Mouse (Mus musculus): ENCODE measurements at regions not wholly inside any gene's neighbourhood (a gene's known extent, or its start where the extent isn't known, plus 50 kb on each side); places are given as distances from the start of the nearest gene placed in this dataset.

DNA sequence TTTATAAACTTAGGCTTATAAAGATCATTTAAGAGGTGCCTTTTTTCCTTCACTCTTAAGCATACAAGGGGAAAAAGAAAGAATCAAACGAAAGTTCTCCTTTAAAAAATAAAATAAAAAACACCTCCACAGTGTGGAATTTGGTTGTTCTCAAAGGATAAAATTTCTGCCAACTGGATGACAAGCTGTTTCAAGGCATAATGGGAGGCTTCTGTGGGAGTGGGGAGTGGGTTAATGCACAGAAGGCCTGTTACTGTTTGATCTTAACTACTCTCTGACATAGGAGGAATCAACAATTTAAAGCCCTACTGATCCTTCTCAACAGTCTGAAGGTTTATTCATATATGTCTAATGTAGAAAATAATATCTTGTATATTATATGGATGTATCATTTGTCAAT lies 99.2 kb upstream of the Usp25 start:
- TF ChIP-seq ZNF384 (IDR thresholded peaks at IDR 0.05; ENCODE audit: low read depth, low read length) (no peak), MAFK (IDR thresholded peaks at IDR 0.05; ENCODE audit: insufficient read depth, low read depth, low read length) (no peak), CHD2 (IDR thresholded peaks at IDR 0.05; ENCODE audit: low read depth, low read length) (no peak), HCFC1 (IDR thresholded peaks at IDR 0.05; ENCODE audit: borderline replicate concordance, insufficient read depth, low read length) (no peak), ZC3H11A (IDR thresholded peaks at IDR 0.05; ENCODE audit: borderline replicate concordance, low read depth, low read length) (no peak)
- in situ Hi-C loops (cut with MboI; ENCODE audit: low sequenced_read_pairs in 2 of 2, unreplicated experiment in 2 of 2) = loop anchor here in 1 of 2 experiments (25.0 kb wide), 1 partner anchor 1227 kb away; no protein-coding TSS in a partner anchor

DNA sequence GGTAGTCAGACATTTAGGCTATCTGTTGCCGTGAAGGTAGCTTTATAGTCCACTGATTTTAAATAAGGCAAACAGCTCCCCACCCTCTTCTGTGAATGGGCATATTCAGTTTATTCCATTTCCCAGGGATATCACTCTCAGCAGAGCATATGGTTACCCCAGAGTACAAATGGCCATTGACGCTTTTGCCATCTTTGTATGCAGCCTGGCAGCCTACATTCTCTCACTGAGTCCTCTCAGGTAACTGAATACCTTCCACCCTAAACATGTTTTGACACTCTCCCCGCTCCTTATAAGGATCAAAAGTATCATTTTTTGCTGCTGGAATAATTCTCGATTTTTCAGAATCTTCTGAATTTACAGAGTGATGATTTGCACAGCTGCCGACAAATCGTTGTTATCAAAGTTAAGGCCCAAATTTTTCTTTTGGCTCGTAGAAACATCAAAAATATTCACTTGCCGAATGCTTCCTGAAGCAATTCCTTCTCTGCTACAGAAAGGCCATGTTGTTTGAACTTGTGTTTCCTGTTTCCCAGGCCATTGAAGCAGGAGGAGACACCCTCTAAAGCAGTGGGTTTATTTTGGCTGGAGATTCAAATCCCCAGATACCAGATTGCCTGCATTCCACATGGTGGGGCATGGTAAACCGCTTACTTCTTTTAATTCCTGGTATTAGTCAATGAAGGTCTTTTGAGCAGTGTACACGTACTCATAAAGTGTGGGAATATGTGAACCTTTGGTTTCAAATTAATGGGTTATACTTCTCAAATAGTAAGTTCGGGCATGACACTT lies 108.1 kb upstream of the Usp25 start:
- no peak overlapping the region for H3K4me3 ChIP-seq (ENCODE audit: insufficient read depth in 1 of 2, low read depth in 1 of 2, low read length in 2 of 2, poor library complexity in 1 of 2, severe bottlenecking in 1 of 2)
- no peaks in the 10 kb centered on the region for H3K9me3 ChIP-seq (ENCODE audit: control insufficient read depth, insufficient read depth, low read depth, low read length)
- no peak for TF ChIP-seq CHD2 (IDR thresholded peaks at IDR 0.05; ENCODE audit: low read depth, low read length)
- TF ChIP-seq HCFC1 (IDR thresholded peaks at IDR 0.05; ENCODE audit: borderline replicate concordance, insufficient read depth, low read length) = no peak
- TF ChIP-seq MAFK (IDR thresholded peaks at IDR 0.05; ENCODE audit: insufficient read depth, low read depth, low read length) = no peak
- no peak for TF ChIP-seq ZNF384 (IDR thresholded peaks at IDR 0.05; ENCODE audit: low read depth, low read length)
- no peak for TF ChIP-seq ZC3H11A (IDR thresholded peaks at IDR 0.05; ENCODE audit: borderline replicate concordance, low read depth, low read length)
- H3K27ac ChIP-seq (ENCODE audit: insufficient read depth, low read depth, low read length, poor library complexity, severe bottlenecking) = no peak overlapping the region
- H3K4me1 ChIP-seq (ENCODE audit: control insufficient read depth in 2 of 2, insufficient read depth in 2 of 2, low read length in 2 of 2, poor library complexity in 1 of 2) = no peaks in the 10 kb centered on the region
- in situ Hi-C loops (cut with MboI; ENCODE audit: low sequenced_read_pairs in 2 of 2, unreplicated experiment in 2 of 2) = loop anchor here in 1 of 2 experiments (25.0 kb wide), 1 partner anchor 1218 kb away; no protein-coding TSS in a partner anchor
- H3K9ac ChIP-seq (ENCODE audit: insufficient read depth, low read depth, low read length, poor library complexity, severe bottlenecking) = no peak overlapping the region
- no peak for DNase-seq (ENCODE audit: low read depth, low spot score)
- no peaks in the 10 kb centered on the region for H3K36me3 ChIP-seq (ENCODE audit: control insufficient read depth, insufficient read depth, low read length, poor library complexity, severe bottlenecking)

More for the DNA sequence above, 99.2 kb upstream of the Usp25 start:
- Histone ChIP-seq H3K4me1 (ENCODE audit: control insufficient read depth in 2 of 2, insufficient read depth in 2 of 2, low read length in 2 of 2, poor library complexity in 1 of 2) (no peaks in the 10 kb centered on the region), H3K27ac (ENCODE audit: insufficient read depth, low read depth, low read length, poor library complexity, severe bottlenecking) (no peak overlapping the region), H3K9ac (ENCODE audit: insufficient read depth, low read depth, low read length, poor library complexity, severe bottlenecking) (no peak overlapping the region), H3K36me3 (ENCODE audit: control insufficient read depth, insufficient read depth, low read length, poor library complexity, severe bottlenecking) (no peaks in the 10 kb centered on the region), H3K4me3 (ENCODE audit: insufficient read depth in 1 of 2, low read depth in 1 of 2, low read length in 2 of 2, poor library complexity in 1 of 2, severe bottlenecking in 1 of 2) (no peak overlapping the region), H3K9me3 (ENCODE audit: control insufficient read depth, insufficient read depth, low read depth, low read length) (peaks cover 8% of the 10 kb centered on the region)
- DNase-seq (ENCODE audit: low read depth, low spot score) = no peak

DNA sequence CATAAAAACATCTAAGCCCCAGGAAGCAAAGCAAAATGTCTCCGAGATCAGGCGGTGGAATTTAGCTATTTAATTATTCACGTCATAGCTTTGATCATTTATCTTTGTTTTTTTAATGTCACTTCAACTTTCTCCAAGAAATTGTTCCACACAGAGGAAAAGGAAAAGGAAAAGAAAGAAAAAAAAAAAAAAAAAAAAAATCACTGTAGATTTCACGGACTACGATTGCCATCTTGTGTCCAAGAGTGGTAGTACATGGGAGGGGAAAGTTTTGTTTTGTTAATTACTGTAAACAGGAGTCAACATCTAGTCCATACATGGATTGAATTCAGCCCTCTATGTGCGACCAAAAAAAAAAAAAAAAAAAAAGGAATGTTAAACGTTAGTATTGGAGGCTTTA lies 114.4 kb upstream of the Usp25 start:
- Histone ChIP-seq H3K4me1 (ENCODE audit: control insufficient read depth in 2 of 2, insufficient read depth in 2 of 2, low read length in 2 of 2, poor library complexity in 1 of 2) (no peaks in the 10 kb centered on the region), H3K9me3 (ENCODE audit: control insufficient read depth, insufficient read depth, low read depth, low read length) (no peaks in the 10 kb centered on the region), H3K4me3 (ENCODE audit: insufficient read depth in 1 of 2, low read depth in 1 of 2, low read length in 2 of 2, poor library complexity in 1 of 2, severe bottlenecking in 1 of 2) (no peak overlapping the region), H3K27ac (ENCODE audit: insufficient read depth, low read depth, low read length, poor library complexity, severe bottlenecking) (no peak overlapping the region), H3K9ac (ENCODE audit: insufficient read depth, low read depth, low read length, poor library complexity, severe bottlenecking) (no peak overlapping the region), H3K36me3 (ENCODE audit: control insufficient read depth, insufficient read depth, low read length, poor library complexity, severe bottlenecking) (no peaks in the 10 kb centered on the region)
- no peak for TF ChIP-seq CHD2 (IDR thresholded peaks at IDR 0.05; ENCODE audit: low read depth, low read length)
- TF ChIP-seq ZC3H11A (IDR thresholded peaks at IDR 0.05; ENCODE audit: borderline replicate concordance, low read depth, low read length) = peak; percentile 49; the same call in 1 of the 2 replicates
- in situ Hi-C loops (cut with MboI; ENCODE audit: low sequenced_read_pairs in 2 of 2, unreplicated experiment in 2 of 2) = no loop called here
- peak; percentile 43 for DNase-seq (ENCODE audit: low read depth, low spot score)

DNA sequence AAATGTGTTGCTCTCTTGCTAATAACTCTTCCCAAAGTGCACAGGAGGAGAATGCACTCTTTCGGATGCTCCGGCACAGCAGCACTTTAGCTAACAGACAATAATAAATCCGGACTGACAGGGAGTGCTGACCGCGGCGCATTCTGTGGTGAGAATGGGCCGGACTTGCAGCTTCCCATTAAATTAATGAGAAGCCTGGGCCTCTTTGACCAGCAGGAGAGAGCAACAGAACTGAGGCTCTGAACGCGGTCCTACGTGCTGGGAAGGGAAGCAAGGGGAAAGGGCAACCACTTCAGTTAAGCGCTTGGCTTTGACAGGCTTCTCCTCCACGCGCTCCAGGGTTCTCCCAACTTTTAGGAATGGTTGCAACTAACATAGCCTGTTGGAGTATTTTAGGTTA lies 117.2 kb upstream of the Usp25 start:
- TF ChIP-seq CHD2 (IDR thresholded peaks at IDR 0.05; ENCODE audit: low read depth, low read length) = no peak
- no peak for TF ChIP-seq ZC3H11A (IDR thresholded peaks at IDR 0.05; ENCODE audit: borderline replicate concordance, low read depth, low read length)
- no peak for TF ChIP-seq ZNF384 (IDR thresholded peaks at IDR 0.05; ENCODE audit: low read depth, low read length)
- TF ChIP-seq HCFC1 (IDR thresholded peaks at IDR 0.05; ENCODE audit: borderline replicate concordance, insufficient read depth, low read length) = no peak
- TF ChIP-seq MAFK (IDR thresholded peaks at IDR 0.05; ENCODE audit: insufficient read depth, low read depth, low read length) = no peak
- no peaks in the 10 kb centered on the region for H3K36me3 ChIP-seq (ENCODE audit: control insufficient read depth, insufficient read depth, low read length, poor library complexity, severe bottlenecking)
- no peak overlapping the region for H3K4me3 ChIP-seq (ENCODE audit: insufficient read depth in 1 of 2, low read depth in 1 of 2, low read length in 2 of 2, poor library complexity in 1 of 2, severe bottlenecking in 1 of 2)
- H3K4me1 ChIP-seq (ENCODE audit: control insufficient read depth in 2 of 2, insufficient read depth in 2 of 2, low read length in 2 of 2, poor library complexity in 1 of 2) = no peaks in the 10 kb centered on the region
- no peak overlapping the region for H3K9ac ChIP-seq (ENCODE audit: insufficient read depth, low read depth, low read length, poor library complexity, severe bottlenecking)
- no peak overlapping the region for H3K27ac ChIP-seq (ENCODE audit: insufficient read depth, low read depth, low read length, poor library complexity, severe bottlenecking)
- no peaks in the 10 kb centered on the region for H3K9me3 ChIP-seq (ENCODE audit: control insufficient read depth, insufficient read depth, low read depth, low read length)
- DNase-seq (ENCODE audit: low read depth, low spot score) = no peak
- in situ Hi-C loops (cut with MboI; ENCODE audit: low sequenced_read_pairs in 2 of 2, unreplicated experiment in 2 of 2) = no loop called here

Measured in ES-E14 (cell line).